Mouse (Mus musculus) limb, embryonic 14.5 days (tissue): ENCODE measurements around the gene Nppb. TPM values are rescaled to one million over a fixed set of nuclear protein-coding genes. Genes with fewer than 3 reads are reported as not detected.

Experiments used
- ATAC-seq: fragments of 200-750 bp; cut with Nextera tagmentation; 2 replicates; pipeline ENCODE4 v1.8.0; 2017; ENCODE audit warnings: low read depth, moderate number of reproducible peaks, moderate TSS enrichment; ENCODE audit not compliant: low FRiP score
- DNase-seq: peaks from one replicate; pipeline ENCODE4 v3.0.0-alpha.2; 2015; ENCODE audit warnings: low spot score
- H3K27ac ChIP-seq: fragments of 300-500 bp; sonication (generic); replicated peaks from 2 replicates; pipeline ENCODE4 v1.5.1; 2014; ENCODE audit warnings: low read depth, mild to moderate bottlenecking, low read length, moderate library complexity, mixed read lengths
- H3K27me3 ChIP-seq: fragments of 300-500 bp; sonication (generic); 2 replicates; pipeline ENCODE4 v1.6.1; 2014; ENCODE audit warnings: low read length, mixed read lengths; ENCODE audit not compliant: control insufficient read depth, insufficient read depth
- H3K36me3 ChIP-seq: fragments of 300-500 bp; sonication (generic); 2 replicates; pipeline ENCODE4 v1.6.1; 2014; ENCODE audit warnings: mild to moderate bottlenecking, low read length, moderate library complexity, mixed read lengths; ENCODE audit not compliant: control insufficient read depth, insufficient read depth
- H3K4me1 ChIP-seq: fragments of 300-500 bp; sonication (generic); 2 replicates; pipeline ENCODE4 v1.6.1; 2014; ENCODE audit warnings: antibody characterized with exemption, low read length, mixed read lengths; ENCODE audit not compliant: control insufficient read depth, insufficient read depth
- H3K4me2 ChIP-seq: fragments of 300-500 bp; sonication (generic); replicated peaks from 2 replicates; pipeline ENCODE4 v1.6.1; 2014; ENCODE audit warnings: low read depth, mild to moderate bottlenecking, low read length, moderate library complexity; ENCODE audit not compliant: severe bottlenecking
- H3K4me3 ChIP-seq: fragments of 300-500 bp; sonication (generic); replicated peaks from 2 replicates; pipeline ENCODE4 v1.5.1; 2014; ENCODE audit warnings: low read length
- H3K9ac ChIP-seq: fragments of 300-500 bp; sonication (generic); 2 replicates; pipeline ENCODE4 v1.6.1; 2014; ENCODE audit warnings: mild to moderate bottlenecking, low read depth, low read length, moderate library complexity; ENCODE audit not compliant: severe bottlenecking
- H3K9me3 ChIP-seq: fragments of 300-500 bp; sonication (generic); 2 replicates; pipeline ENCODE4 v1.6.1; 2016; ENCODE audit warnings: low read length; ENCODE audit not compliant: control insufficient read depth
- POLR2A ChIP-seq: fragments of 200-500 bp; IDR thresholded peaks from 2 replicates; pipeline ENCODE4 v1.8.0; 2012; ENCODE audit warnings: inconsistent platforms, mild to moderate bottlenecking, moderate library complexity, borderline replicate concordance; ENCODE audit not compliant: insufficient read depth, insufficient read length; ENCODE audit errors: extremely low read depth
- WGBS: fragments of 180-500 bp; shearing (Covaris S2); extraction: QIAGEN DNeasy Blood & Tissue Kit; methylation state at CpG from one replicate; pipeline ENCODE4 v1.1.7; 2014; 5-methylcytosine and 5-hydroxymethylcytosine counted together
- polyA plus RNA-seq, 2 experiments: library from polyadenylated mRNA; depleted of rRNA in 1 of 2; stranded (reverse) in 1 of 2; unstranded in 1 of 2; fragments of >200 nt; fragmentation: Nextera tagmentation in 1 of 2; extraction: Ambion mirVana in 1 of 2; gene quantifications; 2 replicates each; pipeline versions ENCODE4 v1.2.1 to v1.2.3; 2012 to 2014

Nppb gene
- polyA plus RNA-seq, 2 experiments, result 0.11 TPM; not detected in 1

GRCm38 (mm10) chr4:147962781-147963180 is 22.8 kb upstream of the Nppb start:
- H3K27me3 ChIP-seq, result no peaks in the 10 kb centered on the region
- no peaks in the 10 kb centered on the region for H3K4me1 ChIP-seq
- DNase-seq, result no peak
- no peak overlapping the region for H3K4me2 ChIP-seq
- H3K9ac ChIP-seq, result no peak overlapping the region
- ATAC-seq, result no peak
- H3K27ac ChIP-seq, result no peak overlapping the region
- H3K4me3 ChIP-seq, result no peak overlapping the region
- H3K9me3 ChIP-seq, result no peaks in the 10 kb centered on the region
- H3K36me3 ChIP-seq, result no peaks in the 10 kb centered on the region
- TF ChIP-seq POLR2A, result no peak
- 50% methylated on average over 6 of the region's 6 CpGs for WGBS

GRCm38 (mm10) chr4:147963623-147964022 is 22.0 kb upstream of the Nppb start:
- no peak for ATAC-seq
- WGBS, result 85% methylated on average over 15 of the region's 15 CpGs

GRCm38 (mm10) chr4:147965712-147966111 is 19.9 kb upstream of the Nppb start:
- Histone ChIP-seq H3K27me3 (no peaks in the 10 kb centered on the region), H3K36me3 (no peaks in the 10 kb centered on the region), H3K9me3 (no peaks in the 10 kb centered on the region), H3K4me1 (no peaks in the 10 kb centered on the region), H3K4me3 (no peak overlapping the region), H3K9ac (no peak overlapping the region), H3K4me2 (no peak overlapping the region), H3K27ac (no peak overlapping the region)
- ATAC-seq, result no peak
- TF ChIP-seq POLR2A, result no peak
- WGBS, result 75% methylated on average over 7 of the region's 7 CpGs
- DNase-seq, result no peak

More at GRCm38 (mm10) chr4:147963623-147964022, 22.0 kb upstream of the Nppb start:
- H3K36me3 ChIP-seq, result no peaks in the 10 kb centered on the region
- no peak overlapping the region for H3K4me3 ChIP-seq
- H3K4me1 ChIP-seq, result no peaks in the 10 kb centered on the region
- no peaks in the 10 kb centered on the region for H3K9me3 ChIP-seq
- H3K27me3 ChIP-seq, result no peaks in the 10 kb centered on the region
- no peak for TF ChIP-seq POLR2A
- H3K27ac ChIP-seq, result no peak overlapping the region
- no peak overlapping the region for H3K4me2 ChIP-seq
- no peak overlapping the region for H3K9ac ChIP-seq
- no peak for DNase-seq

GRCm38 (mm10) chr4:147968816-147969215 is 16.8 kb upstream of the Nppb start:
- no peaks in the 10 kb centered on the region for H3K27me3 ChIP-seq
- 67% methylated on average over 2 of the region's 2 CpGs for WGBS

GRCm38 (mm10) chr4:147969337-147969736 is 16.3 kb upstream of the Nppb start:
- Histone ChIP-seq H3K4me1 (no peaks in the 10 kb centered on the region), H3K27ac (no peak overlapping the region), H3K9me3 (no peaks in the 10 kb centered on the region), H3K4me3 (no peak overlapping the region), H3K27me3 (no peaks in the 10 kb centered on the region), H3K36me3 (no peaks in the 10 kb centered on the region), H3K4me2 (no peak overlapping the region), H3K9ac (no peak overlapping the region)
- WGBS, result 51% methylated on average over 9 of the region's 9 CpGs
- ATAC-seq, result no peak
- no peak for TF ChIP-seq POLR2A
- DNase-seq, result no peak

More at GRCm38 (mm10) chr4:147968816-147969215, 16.8 kb upstream of the Nppb start:
- H3K36me3 ChIP-seq, result no peaks in the 10 kb centered on the region
- H3K4me3 ChIP-seq, result no peak overlapping the region
- no peaks in the 10 kb centered on the region for H3K4me1 ChIP-seq
- no peak overlapping the region for H3K4me2 ChIP-seq
- H3K27ac ChIP-seq, result no peak overlapping the region
- no peak overlapping the region for H3K9ac ChIP-seq
- TF ChIP-seq POLR2A, result no peak
- ATAC-seq, result no peak
- H3K9me3 ChIP-seq, result no peaks in the 10 kb centered on the region
- no peak for DNase-seq

- Histone ChIP-seq H3K9me3 (no peaks in the 10 kb centered on the region), H3K27me3 (no peaks in the 10 kb centered on the region), H3K9ac (no peak overlapping the region), H3K36me3 (no peaks in the 10 kb centered on the region), H3K4me3 (no peak overlapping the region), H3K4me2 (no peak overlapping the region), H3K4me1 (no peaks in the 10 kb centered on the region), H3K27ac (no peak overlapping the region)
- no peak for TF ChIP-seq POLR2A
- DNase-seq, result no peak
- ATAC-seq, result no peak
- 74% methylated on average over 3 of the region's 3 CpGs for WGBS
Measured at GRCm38 (mm10) chr4:147976237-147976636, 9.4 kb upstream of the Nppb start.
